Mouse (Mus musculus) cerebellum, adult 18-20 months (tissue): Measurements from ENCODE around the gene Gcsam.
A peak's percentile ranks its signal among the peaks of the same experiment; 100 is the strongest.

Experiments used
- DNase-seq, 2 experiments: peaks; one replicate each; pipeline ENCODE4 v3.0.0; 2021

The Gcsam gene

GRCm38 (mm10) chr16:45610267-45610666 lies at the start of gene Gcsam:
Gene Gcsam (plus strand): TSS chr16:45610380.
- DNase-seq = no peak

DNA sequence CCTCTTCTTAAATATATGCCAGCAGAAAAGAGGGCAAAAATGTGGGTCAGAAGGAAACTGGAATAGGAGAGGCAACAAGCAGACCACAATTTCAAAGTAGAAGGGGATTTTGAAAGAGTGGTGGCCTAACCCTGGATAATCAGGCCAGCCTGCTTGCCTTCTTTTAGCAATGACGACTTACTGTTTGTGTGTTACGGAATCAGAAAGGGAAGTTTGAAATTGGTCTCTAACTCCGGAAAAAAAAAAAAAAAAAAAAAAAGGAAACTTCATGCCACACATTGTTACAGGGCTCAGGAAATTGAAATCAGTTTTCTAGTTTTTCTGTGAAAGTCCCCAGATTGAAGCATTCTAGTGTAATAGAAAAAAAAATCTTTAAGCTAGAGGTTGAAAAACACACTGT lies 48.4 kb upstream of the Gcsam start:
- DNase-seq = no peak

GRCm38 (mm10) chr16:45572307-45572706 lies 37.9 kb upstream of the Gcsam start:
- DNase-seq = no peak

DNA sequence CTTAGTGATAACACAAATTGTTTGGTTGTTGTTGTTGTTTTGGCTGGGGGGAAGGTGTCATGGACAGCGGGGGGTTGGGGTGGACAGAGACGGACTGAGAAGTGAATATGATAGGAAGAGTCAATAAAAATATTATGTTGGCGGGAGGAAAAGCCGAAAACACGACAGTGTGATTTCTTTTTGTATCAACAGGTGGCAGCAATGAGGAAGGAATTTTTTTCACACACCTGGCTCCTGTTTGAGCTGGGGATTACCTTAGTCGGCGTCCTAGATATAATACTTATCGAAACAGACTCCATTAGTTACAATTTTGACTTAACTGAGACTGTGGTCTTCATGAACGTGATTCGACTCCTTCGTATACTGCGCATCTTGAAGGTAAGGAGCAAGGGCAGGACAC lies 30.3 kb upstream of the Gcsam start:
- DNase-seq = no peak

DNA sequence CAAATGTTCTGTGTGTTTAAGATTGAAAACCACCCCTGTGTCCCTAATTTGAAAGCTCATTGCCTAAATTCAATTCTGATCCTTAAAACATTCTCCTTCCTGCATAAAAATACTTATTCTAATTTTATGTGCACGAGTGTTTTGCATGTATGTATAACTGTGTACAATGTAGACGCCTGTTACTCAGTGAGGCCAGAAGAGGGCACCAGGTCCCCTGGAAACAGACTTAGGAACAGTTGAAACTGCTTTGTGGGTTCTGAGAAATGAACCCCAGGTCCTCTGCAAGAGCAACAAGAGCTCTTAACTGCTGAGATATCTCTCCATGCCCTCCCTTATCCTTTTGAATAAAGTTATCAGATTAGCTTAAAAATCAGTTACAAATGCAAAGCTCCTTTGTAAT lies 27.7 kb upstream of the Gcsam start:
- peak in 1 of 2 experiments; percentile 13 for DNase-seq

- DNase-seq = no peak
Measured at GRCm38 (mm10) chr16:45593656-45594055, 16.5 kb upstream of the Gcsam start.

DNA sequence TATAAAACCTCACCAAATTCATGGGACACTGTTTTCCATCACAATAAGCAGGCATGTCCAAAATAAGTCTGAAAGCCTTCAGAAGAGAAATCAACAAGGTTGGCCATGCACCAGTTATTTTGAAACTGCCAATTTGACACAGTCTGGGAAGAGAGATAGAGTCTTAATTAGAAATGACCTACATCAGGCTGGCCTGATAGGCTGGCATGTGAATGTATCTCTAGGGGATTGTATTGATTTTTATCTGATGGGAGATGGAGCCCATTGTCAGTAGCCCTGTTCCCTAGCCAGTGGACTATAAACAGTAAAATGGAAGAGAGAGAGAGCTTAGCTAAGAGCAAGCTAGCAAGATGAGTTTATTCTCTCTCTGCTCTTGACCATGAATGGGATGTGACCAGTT lies 14.7 kb upstream of the Gcsam start:
- no peak for DNase-seq

- DNase-seq = no peak
Measured at GRCm38 (mm10) chr16:45608481-45608954, 1.7 kb upstream of the Gcsam start.

- peak in 1 of 2 experiments; percentile 26 for DNase-seq
Measured at GRCm38 (mm10) chr16:45609300-45609699, 880 bp upstream of the Gcsam start.

- no peak for DNase-seq
Measured at GRCm38 (mm10) chr16:45613247-45613646, 3.1 kb downstream of the Gcsam start.

GRCm38 (mm10) chr16:45615944-45616343 lies 5.8 kb downstream of the Gcsam start:
- no peak for DNase-seq

- no peak for DNase-seq
Measured at GRCm38 (mm10) chr16:45619751-45620375, 9.7 kb downstream of the Gcsam start.

GRCm38 (mm10) chr16:45623230-45623629 lies 13.1 kb downstream of the Gcsam start:
- no peak for DNase-seq

- DNase-seq = no peak
Measured at GRCm38 (mm10) chr16:45624791-45625190, 14.6 kb downstream of the Gcsam start.

DNA sequence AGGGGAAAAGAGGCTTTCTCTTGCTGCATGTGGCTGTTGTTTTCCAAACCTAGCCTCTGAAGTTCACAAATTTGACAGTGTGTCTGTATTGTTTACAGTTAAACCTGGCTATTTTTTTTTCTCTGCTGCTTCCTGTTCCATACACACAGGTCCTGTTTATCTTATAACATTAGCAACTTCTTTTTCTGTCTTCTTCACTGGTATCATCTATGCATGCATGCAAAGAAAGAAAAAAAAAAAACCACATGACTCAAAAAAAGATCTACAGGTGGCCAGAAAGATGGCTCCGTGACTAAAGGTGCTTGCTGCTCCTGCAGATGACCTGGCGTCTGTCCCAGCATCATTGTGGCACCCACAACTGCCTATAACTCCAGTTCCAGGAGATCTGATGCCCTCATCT lies 15.2 kb downstream of the Gcsam start:
- no peak for DNase-seq

DNA sequence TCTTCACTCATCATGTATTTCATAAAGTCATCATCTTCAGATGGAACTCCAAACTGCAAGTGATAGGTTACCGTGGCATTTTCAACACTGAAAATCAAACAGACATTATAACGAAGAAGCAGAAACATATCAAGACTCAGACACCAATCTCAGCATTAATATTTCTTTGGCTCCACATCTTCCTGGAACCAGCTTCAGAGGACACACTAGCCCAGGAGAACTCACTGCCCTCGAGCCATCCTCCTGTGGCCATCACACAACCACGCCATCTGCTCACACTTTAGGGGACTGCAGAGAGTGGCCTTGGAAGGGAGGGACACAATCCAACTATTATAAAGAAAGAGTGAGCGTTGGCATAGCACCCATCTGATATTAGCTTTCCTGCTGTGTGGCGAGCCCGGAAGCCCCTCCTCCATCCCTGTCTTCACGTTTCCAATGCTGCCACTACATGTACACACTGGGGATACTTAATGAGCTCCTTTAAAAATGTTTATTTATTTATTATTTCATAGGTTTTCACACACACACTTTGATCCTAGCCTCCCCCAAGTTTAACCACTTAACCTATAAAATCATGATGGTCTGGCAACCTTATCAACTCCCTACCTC lies 19.4 kb downstream of the Gcsam start:
- peak in 1 of 2 experiments; percentile 32 for DNase-seq

- DNase-seq = peak; percentile 75 to 76
Measured at GRCm38 (mm10) chr16:45630347-45630960, 20.3 kb downstream of the Gcsam start.

GRCm38 (mm10) chr16:45632420-45632819 lies 22.2 kb downstream of the Gcsam start:
- no peak for DNase-seq

DNA sequence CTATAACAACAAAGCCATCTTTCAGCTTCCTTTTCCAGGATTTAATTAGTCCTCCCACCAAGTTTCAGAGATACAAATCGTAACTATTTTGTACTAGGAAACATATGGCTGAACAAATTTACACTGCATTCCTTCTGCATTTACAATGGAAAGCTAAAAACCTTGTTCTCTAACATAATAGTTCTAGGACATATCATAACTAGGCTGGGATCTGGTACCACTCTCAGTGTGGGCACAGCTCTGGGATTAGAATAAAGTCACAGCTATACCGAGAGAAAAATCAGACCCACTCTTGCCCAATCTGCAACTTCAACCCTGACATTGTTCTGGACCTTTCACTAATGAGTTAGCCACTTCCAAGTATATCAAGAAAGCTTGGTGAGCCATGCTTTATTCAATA lies 25.6 kb downstream of the Gcsam start:
- DNase-seq = no peak

- DNase-seq = no peak
Measured at GRCm38 (mm10) chr16:45640070-45640762, 30.0 kb downstream of the Gcsam start.

DNA sequence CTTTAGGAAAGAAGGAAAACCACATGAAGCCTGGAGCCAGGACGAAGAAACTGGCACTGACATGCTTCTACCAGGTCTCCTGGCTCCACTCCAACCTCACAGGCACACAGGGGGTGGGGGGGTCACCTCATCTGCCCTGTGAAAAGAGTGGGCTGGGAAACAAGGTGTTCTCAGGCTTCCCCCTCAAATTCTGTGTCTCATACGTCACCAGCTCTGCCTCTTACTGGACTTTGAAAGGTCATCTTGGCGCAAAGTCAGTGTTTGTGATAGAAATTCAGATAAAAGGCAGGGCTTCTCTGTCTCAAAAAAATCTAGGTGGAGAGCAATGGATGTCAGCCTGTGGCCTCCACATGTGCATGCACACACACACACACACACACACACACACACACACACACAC lies 31.1 kb downstream of the Gcsam start:
- no peak for DNase-seq

DNA sequence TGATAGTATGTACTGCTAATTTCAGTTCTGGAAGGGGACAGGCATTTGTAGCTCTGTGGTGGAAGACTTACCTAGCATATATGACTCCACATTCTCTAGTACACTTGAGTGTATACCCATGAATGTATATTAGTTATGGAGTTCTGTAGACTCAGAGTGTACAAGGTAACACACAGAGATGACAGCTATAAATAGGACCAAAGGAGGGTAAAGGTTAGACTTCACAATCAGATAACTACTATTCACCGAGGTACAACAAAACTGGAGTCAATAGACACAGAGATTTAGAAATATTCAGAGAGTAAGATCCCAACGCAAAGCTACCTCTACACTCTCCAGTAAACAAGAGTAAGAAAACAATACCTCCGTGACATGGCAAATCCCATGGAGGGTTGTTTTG lies 33.8 kb downstream of the Gcsam start:
- DNase-seq = no peak

DNA sequence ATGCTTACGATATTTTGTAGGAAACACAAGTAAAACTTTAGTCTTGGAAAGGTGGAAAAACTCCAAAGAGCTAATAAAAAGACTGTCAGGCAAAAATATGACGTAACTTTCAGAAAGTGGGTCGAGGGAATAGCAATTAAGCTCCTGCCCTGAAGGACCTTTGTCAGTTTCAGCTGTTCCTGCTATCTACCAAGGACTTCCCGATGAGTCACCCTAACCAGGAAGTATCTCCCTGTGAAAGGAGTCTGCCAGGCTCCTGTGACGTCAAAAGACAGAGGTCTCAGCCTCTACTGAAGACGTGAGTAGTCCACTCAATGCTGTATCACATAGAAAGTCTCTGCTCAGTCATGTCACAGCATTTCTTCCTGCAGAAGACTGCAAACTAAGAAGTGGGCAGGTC lies 34.2 kb downstream of the Gcsam start:
- DNase-seq = peak; percentile 35 to 63

GRCm38 (mm10) chr16:45651497-45651896 lies 41.3 kb downstream of the Gcsam start:
- no peak for DNase-seq
